Mouse (Mus musculus): Measurements from ENCODE around the gene Gm13757. TPM values are rescaled to one million over a fixed set of nuclear protein-coding genes. Genes with fewer than 3 reads are reported as not detected.
"Not testable (repeated sequence)": the region's sequence is repeated elsewhere in the genome, so short reads cannot be mapped to it uniquely, and the experiment has no call there.

Gm13757 gene
- total RNA-seq (2021), result not detected

GRCm38 (mm10) chr2:88449031-88449430, at the start of gene Gm13757:
Gene Gm13757 (minus strand): TSS chr2:88449131.
- DNase-seq, result no peak

DNA sequence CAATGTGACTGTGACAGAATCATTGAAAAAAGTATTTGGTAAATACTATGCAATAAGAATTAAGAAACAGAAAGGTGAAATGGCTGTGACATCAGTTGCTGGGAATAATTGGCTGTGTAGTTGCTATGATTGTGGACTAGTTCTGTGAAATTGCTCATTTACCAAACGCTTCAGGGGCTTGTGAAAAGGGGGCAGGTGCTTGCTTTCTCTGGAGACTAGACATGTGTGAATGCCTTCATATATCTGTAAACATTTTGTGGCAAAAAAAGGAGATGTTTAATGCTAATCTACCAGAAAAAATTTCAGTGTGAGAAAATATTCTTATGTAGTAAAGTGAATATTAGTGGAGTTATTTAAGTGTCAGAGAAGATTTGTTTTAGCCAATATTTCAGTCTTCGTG, 44.1 kb upstream of the Gm13757 start, which contains the start of gene Olfr1185-ps1:
Gene Olfr1185-ps1 (plus strand): TSS at position 301 of the 400 bp plus-strand sequence.
- DNase-seq, result no peak

DNA sequence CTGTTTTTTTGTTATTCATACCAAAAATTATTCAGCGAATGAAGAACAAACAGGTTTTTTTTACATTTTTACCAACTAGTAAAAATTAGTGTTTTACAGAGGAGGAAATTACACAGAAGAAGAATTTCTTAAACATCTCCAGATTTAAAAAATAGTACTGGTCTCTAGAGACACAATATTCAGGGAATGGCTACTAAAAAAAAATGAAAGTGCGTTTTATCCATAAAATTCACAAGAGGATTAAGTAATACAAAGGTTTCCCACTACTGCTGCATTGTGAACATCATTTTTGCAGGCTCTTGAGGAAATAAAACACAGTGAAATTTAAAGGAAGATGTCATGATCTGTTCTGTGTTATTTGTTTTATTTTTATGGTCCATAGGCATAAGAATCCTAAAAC, 34.4 kb upstream of the Gm13757 start, which contains the start of gene Olfr1184:
Gene Olfr1184 (plus strand): TSS at position 301 of the 400 bp plus-strand sequence.
- DNase-seq, result no peak

- not testable (repeated sequence) for DNase-seq
Measured at GRCm38 (mm10) chr2:88454567-88454966, 5.6 kb upstream of the Gm13757 start, which contains the start of gene Olfr1183. Gene Olfr1183 (plus strand): TSS chr2:88454867.

DNA sequence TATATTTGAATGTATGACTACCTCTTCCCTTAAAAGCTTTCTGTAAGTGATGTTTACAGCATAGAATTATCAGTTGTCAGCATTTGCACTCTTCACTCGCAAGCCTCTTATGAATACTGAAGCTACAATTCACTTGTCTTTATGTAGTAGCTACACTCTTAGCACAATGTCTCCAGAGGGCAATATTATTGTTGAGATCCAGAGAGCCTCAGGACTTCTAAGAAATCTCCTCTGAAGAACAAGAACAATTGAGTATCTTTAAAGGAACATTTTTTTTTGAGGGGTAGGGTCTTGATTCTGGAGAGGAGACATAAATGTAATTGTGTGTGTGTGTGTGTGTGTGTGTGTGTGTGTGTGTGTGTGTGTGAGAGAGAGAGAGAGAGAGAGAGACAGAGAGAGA, 22.9 kb downstream of the Gm13757 start, which contains the start of gene Olfr1181:
Gene Olfr1181 (minus strand): TSS at position 101 of the 400 bp plus-strand sequence.
- DNase-seq, result no peak

DNA sequence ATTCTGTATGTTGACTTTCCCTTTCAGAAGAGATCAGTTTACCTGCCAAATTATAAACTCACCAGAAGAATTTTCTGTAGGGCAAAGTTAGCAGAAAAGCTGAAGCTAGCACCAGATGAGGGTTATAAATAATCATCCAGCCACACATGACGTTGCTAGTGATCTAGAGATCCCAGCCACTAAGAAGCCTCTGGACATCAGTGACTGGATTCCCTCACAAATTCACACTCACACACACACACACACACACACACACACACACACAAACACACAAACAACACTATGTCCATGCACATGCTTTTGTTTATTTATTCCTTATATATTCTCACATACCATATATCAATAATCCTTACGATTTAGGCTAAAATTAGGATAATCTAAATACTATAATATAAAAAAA, 29.9 kb downstream of the Gm13757 start, which contains the start of gene Olfr1180:
Gene Olfr1180 (minus strand): TSS at position 101 of the 400 bp plus-strand sequence.
- DNase-seq, result no peak

GRCm38 (mm10) chr2:88406353-88406752, 42.6 kb downstream of the Gm13757 start, which contains the start of gene Olfr1179:
Gene Olfr1179 (minus strand): TSS chr2:88406453.
- DNase-seq, result no peak

Other genes starting within 250 kb of the Gm13757 start
- not detected for gene Olfr1170, start 220.8 kb downstream of the Gm13757 start, total RNA-seq (2021)
- not detected for gene Olfr1173, start 169.3 kb downstream of the Gm13757 start, total RNA-seq (2021)
- gene Olfr1174-ps, start 134.0 kb downstream of the Gm13757 start, total RNA-seq (2021), result not detected
- gene Olfr1175-ps, start 121.9 kb downstream of the Gm13757 start, total RNA-seq (2021), result not detected
- not detected for gene Olfr1176, start 112.4 kb downstream of the Gm13757 start, total RNA-seq (2021)
- gene Olfr1177-ps, start 102.6 kb downstream of the Gm13757 start, total RNA-seq (2021), result not detected
- not detected for gene Olfr1178, start 62.1 kb downstream of the Gm13757 start, total RNA-seq (2021)
- gene Olfr1179, start 42.7 kb downstream of the Gm13757 start, total RNA-seq (2021), result not detected
- gene Olfr1180, start 30.0 kb downstream of the Gm13757 start, total RNA-seq (2021), result not detected
- gene Olfr1181, start 23.0 kb downstream of the Gm13757 start, total RNA-seq (2021), result not detected
- gene Olfr1183, start 5.7 kb upstream of the Gm13757 start, total RNA-seq (2021), result not detected
- gene Olfr1184, start 34.5 kb upstream of the Gm13757 start, total RNA-seq (2021), result not detected
- gene Olfr1185-ps1, start 44.2 kb upstream of the Gm13757 start, total RNA-seq (2021), result not detected
- not detected for gene Olfr1186, start 69.4 kb upstream of the Gm13757 start, total RNA-seq (2021)
- gene Olfr1188, start 107.8 kb upstream of the Gm13757 start, total RNA-seq (2021), result not detected
- not detected for gene Olfr1189, start 137.3 kb upstream of the Gm13757 start, total RNA-seq (2021)
- not detected for gene Olfr1191-ps1, start 191.4 kb upstream of the Gm13757 start, total RNA-seq (2021)
- not detected for gene Olfr1192-ps1, start 199.4 kb upstream of the Gm13757 start, total RNA-seq (2021)
- gene Olfr1193, start 226.5 kb upstream of the Gm13757 start, total RNA-seq (2021), result not detected
- not detected for gene Olfr1195, start 240.1 kb upstream of the Gm13757 start, total RNA-seq (2021)